Mouse (Mus musculus): ENCODE data around the gene Mfsd13b.

DNA sequence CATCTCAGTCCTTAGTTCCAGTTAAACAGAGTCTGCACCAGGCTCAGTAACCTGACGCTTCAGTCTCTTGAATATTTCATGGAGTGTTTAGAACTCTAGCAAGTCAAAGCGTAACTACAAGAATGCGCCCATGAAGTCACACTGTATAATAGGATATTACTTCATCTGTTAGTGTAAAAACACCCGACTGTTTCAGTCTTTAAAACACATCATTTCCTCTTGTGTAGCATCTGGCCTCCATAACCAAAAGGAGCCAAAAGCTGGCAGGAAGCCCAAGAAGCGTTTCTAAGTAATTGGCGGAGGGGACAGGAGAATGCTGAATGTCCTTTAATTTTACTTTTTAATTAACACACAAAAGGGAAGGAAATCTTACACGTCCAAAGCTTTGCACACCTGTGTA lies 5.2 kb upstream of the Mfsd13b start:
- TF ChIP-seq CTCF (IDR thresholded peaks at IDR 0.05; ENCODE audit: low read depth, low read length) (no peak), POLR2A (IDR thresholded peaks at IDR 0.05; ENCODE audit: borderline replicate concordance, low read depth, low read length) (no peak)
